Mouse (Mus musculus) bone marrow, adult 2 months (tissue): Measurements from ENCODE around the gene Gpc6. TPM values are rescaled to one million over a fixed set of nuclear protein-coding genes. Genes with fewer than 3 reads are reported as not detected.

Source experiments
- H3K27ac ChIP-seq: fragments of 200-500 bp; 2 replicates; pipeline ENCODE4 v1.5.1; 2012; ENCODE audit warnings: low read depth, mild to moderate bottlenecking, control low read depth, inconsistent platforms, low read length; ENCODE audit not compliant: control insufficient read depth, poor library complexity, insufficient read depth
- H3K4me1 ChIP-seq: fragments of 200-500 bp; 2 replicates; pipeline ENCODE4 v1.6.1; 2011; ENCODE audit warnings: low read length; ENCODE audit not compliant: control insufficient read depth, insufficient read depth
- H3K4me3 ChIP-seq: fragments of 200-500 bp; replicated peaks from 2 replicates; pipeline ENCODE3; 2011; ENCODE audit warnings: mild to moderate bottlenecking, low read depth, low read length, control low read depth; ENCODE audit not compliant: control insufficient read depth
- CTCF ChIP-seq: fragments of 200-500 bp; IDR thresholded peaks from 2 replicates; pipeline ENCODE4 v1.5.1; 2011; ENCODE audit warnings: low read length, control low read depth; ENCODE audit not compliant: control insufficient read depth, insufficient read depth
- POLR2A ChIP-seq: fragments of 200-500 bp; IDR thresholded peaks from 2 replicates; pipeline ENCODE4 v1.6.1; 2011; ENCODE audit warnings: low read depth, mild to moderate bottlenecking, control low read depth, low read length, borderline replicate concordance; ENCODE audit not compliant: control insufficient read depth
- WGBS: fragments of 180-500 bp; shearing (Covaris S2); methylation state at CpG from one replicate; pipeline ENCODE4 v1.1.7; 2018; 5-methylcytosine and 5-hydroxymethylcytosine counted together
- polyA plus RNA-seq: library from polyadenylated mRNA; stranded (reverse); fragments of >200 nt; gene quantifications from 2 replicates; pipeline ENCODE4 v1.2.4, GENCODE M21; 2011; ENCODE audit warnings: low replicate concordance; ENCODE audit not compliant: missing spikeins, insufficient read depth, insufficient read length

Gpc6 gene
- polyA plus RNA-seq, 1 experiment, result 2.2 TPM

DNA sequence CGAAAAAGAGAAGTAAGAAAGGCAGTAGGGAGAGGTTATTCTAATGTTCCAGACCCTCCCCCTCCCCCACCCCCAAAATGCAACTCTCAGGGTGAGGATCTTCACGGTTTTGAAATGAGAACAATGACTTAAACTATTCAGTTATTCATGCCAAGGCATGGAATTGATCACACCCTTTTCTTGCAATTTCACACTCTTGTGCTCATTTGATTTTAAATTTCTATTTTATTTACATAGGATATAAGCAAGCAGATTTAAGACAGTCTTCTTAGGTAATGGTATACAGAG is 379.6 kb downstream of the Gpc6 start:
- H3K27ac ChIP-seq, result no peak overlapping the region
- H3K4me3 ChIP-seq, result no peak overlapping the region
- 42% methylated on average over 2 of the region's 2 CpGs for WGBS
- no peak for TF ChIP-seq POLR2A
- TF ChIP-seq CTCF, result no peak
- H3K4me1 ChIP-seq, result no peaks in the 10 kb centered on the region

DNA sequence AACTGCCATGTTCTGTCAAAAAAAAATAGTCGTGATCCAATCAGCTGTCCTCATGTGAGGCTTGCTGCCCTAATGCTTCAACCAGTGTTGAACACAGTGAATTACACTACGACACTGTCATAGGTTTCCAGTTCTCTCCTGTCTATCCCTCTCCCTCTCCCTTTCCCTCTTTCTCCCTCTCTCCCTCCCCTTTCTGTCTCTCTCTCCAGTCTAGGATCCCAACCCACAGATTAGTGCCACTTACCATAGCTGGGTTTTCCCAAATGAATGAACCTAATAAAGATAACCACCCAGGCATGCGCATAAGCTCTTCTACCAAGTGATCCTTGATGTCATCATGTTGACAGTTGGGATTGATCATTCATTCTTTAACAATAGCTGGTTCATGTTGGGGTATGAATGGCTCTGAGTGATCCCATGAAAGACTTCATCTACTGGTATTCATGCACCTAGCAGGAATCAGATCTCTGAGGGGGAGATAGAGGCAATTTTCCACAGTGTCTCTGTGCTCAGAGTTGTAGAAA is 384.9 kb downstream of the Gpc6 start:
- 83% methylated on average over 3 of the region's 3 CpGs for WGBS
- H3K4me3 ChIP-seq, result no peak overlapping the region
- no peak overlapping the region for H3K27ac ChIP-seq
- H3K4me1 ChIP-seq, result no peaks in the 10 kb centered on the region
- no peak for TF ChIP-seq CTCF
- no peak for TF ChIP-seq POLR2A

DNA sequence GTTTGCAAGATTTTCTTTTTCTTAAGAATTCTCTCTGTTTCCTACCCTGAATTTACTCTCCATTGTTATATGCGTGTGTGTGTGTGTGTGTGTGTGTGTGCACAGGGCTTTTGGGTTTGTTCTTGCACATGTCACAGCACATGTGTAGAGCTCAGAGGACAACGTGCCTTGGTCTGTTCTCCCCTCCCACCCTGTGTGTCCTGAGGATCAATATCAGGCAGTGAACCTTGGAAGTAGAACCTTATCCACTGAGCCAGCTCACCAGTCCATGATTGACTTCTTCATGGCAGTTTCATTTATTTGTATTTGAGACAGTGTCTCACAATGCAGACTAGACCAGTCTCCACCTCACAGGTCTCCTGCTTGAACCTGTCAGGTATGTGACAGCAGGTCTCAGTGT is 399.1 kb downstream of the Gpc6 start:
- no peaks in the 10 kb centered on the region for H3K4me1 ChIP-seq
- H3K27ac ChIP-seq, result no peak overlapping the region
- no peak overlapping the region for H3K4me3 ChIP-seq
- TF ChIP-seq POLR2A (no peak), CTCF (no peak)
- WGBS, result 75% methylated on average over 2 of the region's 2 CpGs

DNA sequence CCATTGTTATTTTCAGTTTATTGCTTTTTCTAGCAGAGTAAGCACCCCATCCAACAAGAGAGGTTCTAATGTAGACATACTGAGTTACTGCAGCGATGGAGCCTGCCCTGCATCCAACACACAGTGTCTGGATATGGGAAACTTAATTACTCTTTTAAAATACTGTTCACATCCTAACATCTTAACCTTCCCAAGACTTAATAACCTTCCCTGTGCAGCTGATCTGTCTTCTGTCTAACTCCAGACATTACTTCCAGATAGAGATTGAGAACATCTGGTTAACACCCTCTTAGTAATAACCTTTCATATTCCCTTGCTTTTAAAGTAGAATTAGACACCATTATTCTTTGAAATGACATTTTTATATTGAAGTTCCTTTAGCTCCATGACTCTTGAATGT is 407.1 kb downstream of the Gpc6 start:
- TF ChIP-seq CTCF, result no peak
- no peak for TF ChIP-seq POLR2A
- H3K4me1 ChIP-seq, result no peaks in the 10 kb centered on the region
- H3K27ac ChIP-seq, result no peak overlapping the region
- H3K4me3 ChIP-seq, result no peak overlapping the region
- 71% methylated on average over 1 of the region's 1 CpGs for WGBS

DNA sequence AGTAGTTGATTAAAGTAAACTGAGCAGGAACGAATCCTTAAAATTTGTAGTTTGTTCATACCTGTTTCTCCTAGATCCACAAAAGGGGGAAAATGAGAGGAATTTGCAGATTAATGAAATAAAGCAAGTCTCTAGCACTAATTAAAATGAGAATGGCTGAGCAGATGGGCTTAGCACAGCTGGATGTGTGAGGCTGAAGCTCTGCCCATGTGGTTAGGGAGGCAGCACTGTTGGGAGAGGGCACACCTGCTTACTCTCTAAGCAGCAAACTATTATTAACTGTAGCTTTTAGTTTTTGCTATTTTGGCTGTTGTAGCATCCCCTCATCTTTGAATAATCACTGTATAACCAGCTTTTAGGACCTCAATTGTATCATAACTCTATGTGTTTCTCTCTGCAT is 412.2 kb downstream of the Gpc6 start:
- no peaks in the 10 kb centered on the region for H3K4me1 ChIP-seq
- WGBS, result 75% methylated on average over 1 of the region's 1 CpGs
- H3K4me3 ChIP-seq, result no peak overlapping the region
- H3K27ac ChIP-seq, result no peak overlapping the region
- no peak for TF ChIP-seq POLR2A
- TF ChIP-seq CTCF, result no peak

DNA sequence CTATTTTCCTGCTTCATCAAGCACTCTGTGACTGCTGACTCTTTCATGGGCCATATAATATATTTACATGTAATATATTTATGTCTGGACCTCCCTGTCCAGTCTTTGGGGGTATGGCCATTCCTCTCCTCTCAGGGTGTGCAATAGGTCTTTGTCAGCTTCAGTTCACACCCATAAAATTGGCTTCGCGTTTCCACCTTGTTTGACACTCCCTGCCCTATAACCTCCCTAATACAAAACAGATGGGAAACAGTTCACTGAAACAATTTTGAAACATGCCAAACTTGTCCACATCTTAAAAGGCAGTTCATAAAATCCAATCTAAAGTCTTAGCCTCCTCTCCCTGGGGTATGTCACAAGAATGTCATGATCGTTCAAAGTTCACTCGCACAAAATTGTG is 415.4 kb downstream of the Gpc6 start:
- no peaks in the 10 kb centered on the region for H3K4me1 ChIP-seq
- TF ChIP-seq CTCF (no peak), POLR2A (no peak)
- WGBS, result 92% methylated on average over 4 of the region's 4 CpGs
- no peak overlapping the region for H3K4me3 ChIP-seq
- no peak overlapping the region for H3K27ac ChIP-seq

DNA sequence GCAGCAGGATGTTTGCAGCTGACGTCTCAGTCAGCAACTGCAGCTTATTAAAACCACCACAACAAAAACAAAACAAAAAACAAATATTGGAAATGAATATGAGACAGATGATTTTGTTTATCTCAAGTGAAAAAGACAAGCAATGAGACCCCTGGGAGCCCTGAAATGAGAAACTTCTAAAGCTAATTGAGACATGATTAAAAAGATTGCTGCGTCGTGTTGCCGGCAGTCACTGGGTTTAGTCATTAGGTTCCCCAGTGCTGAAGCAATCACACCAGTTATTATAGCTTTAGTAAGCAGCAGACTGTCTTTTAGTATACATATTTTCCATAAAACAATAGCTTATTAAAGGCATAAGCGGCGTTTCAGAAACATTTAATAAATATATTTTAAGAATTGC is 419.4 kb downstream of the Gpc6 start:
- 83% methylated on average over 6 of the region's 6 CpGs for WGBS
- TF ChIP-seq CTCF (no peak), POLR2A (no peak)
- Histone ChIP-seq H3K27ac (no peak overlapping the region), H3K4me1 (no peaks in the 10 kb centered on the region), H3K4me3 (no peak overlapping the region)

DNA sequence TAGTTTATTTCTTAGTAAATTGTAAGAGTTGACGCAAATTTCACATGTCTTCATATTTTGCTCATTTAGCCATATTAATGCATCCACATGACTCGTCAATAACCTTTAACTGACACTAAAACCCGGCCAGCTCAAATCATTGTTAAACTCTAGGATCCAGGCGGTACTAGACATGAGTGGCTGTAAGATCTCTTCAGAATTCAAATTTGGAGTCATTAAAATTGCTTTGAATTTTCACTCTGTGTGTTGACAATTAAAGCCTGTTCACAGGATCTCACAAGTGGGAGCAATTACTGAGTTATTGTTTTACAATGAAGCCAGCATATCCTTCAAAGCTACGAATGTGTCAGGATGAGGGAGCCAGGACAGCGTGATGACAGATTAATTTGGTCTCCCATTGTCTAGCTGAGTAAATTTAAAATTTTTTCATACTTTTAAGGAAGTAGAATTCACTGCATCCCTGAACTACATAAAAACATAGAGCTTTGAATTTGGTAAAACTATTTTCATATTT is 421.3 kb downstream of the Gpc6 start:
- TF ChIP-seq CTCF (no peak), POLR2A (no peak)
- 80% methylated on average over 6 of the region's 6 CpGs for WGBS
- Histone ChIP-seq H3K27ac (no peak overlapping the region), H3K4me1 (no peaks in the 10 kb centered on the region), H3K4me3 (no peak overlapping the region)

DNA sequence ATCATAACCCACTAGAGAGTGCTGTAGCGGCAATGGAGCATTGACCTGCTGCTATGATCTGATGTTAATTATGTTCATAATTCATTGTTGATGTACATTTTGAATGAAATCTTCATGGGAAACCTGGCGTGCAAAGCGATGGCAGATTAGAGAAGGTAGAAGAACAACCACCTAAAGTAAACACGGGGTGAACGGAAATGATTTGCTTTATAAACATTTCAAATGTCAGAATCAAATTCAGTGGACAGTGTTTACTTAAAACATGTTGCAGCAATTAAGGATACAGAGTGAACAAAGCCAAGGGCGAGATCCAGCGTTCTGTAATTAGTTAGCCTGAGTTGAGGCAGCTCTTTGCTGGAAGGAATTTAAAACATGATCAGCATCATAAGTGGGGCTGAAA is 426.2 kb downstream of the Gpc6 start:
- Histone ChIP-seq H3K27ac (no peak overlapping the region), H3K4me3 (no peak overlapping the region), H3K4me1 (no peaks in the 10 kb centered on the region)
- WGBS, result 82% methylated on average over 7 of the region's 7 CpGs
- no peak for TF ChIP-seq POLR2A
